Mouse (Mus musculus): ENCODE data around the gene Kansl2. TPM values are rescaled to one million over a fixed set of nuclear protein-coding genes. Genes with fewer than 3 reads are reported as not detected.

Gene Kansl2
- polyA plus RNA-seq, 1 experiment, result 55.7 TPM

GRCm38 (mm10) chr15:98509387-98509786, 24.7 kb downstream of the Kansl2 start:
- Histone ChIP-seq H3K4me3 (ENCODE audit: insufficient read depth, low read length) (no peak overlapping the region), H3K4me1 (ENCODE audit: control insufficient read depth, insufficient read depth, low read length) (peaks cover 2% of the 10 kb centered on the region; the same call in 1 of the 2 replicates), H3K27ac (ENCODE audit: insufficient read depth, low read length) (no peak overlapping the region)
- TF ChIP-seq POLR2A (IDR thresholded peaks at IDR 0.05; ENCODE audit: extremely low read depth, insufficient read depth, low read length) (no peak), CTCF (IDR thresholded peaks at IDR 0.05; ENCODE audit: extremely low read depth, insufficient read depth, low read length) (no peak)

DNA sequence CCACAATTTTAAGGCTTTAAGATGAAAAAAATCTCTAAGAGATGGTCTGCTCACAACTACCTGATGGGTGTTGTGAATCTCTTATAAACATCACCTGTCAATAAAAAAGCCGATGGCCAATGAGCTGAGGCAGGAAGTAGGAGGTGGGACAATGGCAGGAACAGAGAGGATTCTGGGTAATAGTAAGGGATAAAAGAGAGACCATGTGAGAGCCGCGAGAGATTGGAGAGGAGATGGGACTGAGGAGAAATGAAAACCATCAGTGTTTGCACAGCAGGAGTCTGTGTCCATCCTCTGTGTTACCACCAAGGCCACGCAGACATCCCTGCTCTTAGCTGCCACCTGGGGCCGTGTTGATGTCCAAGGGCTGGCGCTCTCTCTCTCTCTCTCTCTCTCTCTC, 26.7 kb downstream of the Kansl2 start:
- Histone ChIP-seq H3K4me1 (ENCODE audit: control insufficient read depth, insufficient read depth, low read length) (no peaks in the 10 kb centered on the region), H3K27ac (ENCODE audit: insufficient read depth, low read length) (no peak overlapping the region)
- TF ChIP-seq CTCF (IDR thresholded peaks at IDR 0.05; ENCODE audit: extremely low read depth, insufficient read depth, low read length), result no peak
- no peak for TF ChIP-seq POLR2A (IDR thresholded peaks at IDR 0.05; ENCODE audit: extremely low read depth, insufficient read depth, low read length)

DNA sequence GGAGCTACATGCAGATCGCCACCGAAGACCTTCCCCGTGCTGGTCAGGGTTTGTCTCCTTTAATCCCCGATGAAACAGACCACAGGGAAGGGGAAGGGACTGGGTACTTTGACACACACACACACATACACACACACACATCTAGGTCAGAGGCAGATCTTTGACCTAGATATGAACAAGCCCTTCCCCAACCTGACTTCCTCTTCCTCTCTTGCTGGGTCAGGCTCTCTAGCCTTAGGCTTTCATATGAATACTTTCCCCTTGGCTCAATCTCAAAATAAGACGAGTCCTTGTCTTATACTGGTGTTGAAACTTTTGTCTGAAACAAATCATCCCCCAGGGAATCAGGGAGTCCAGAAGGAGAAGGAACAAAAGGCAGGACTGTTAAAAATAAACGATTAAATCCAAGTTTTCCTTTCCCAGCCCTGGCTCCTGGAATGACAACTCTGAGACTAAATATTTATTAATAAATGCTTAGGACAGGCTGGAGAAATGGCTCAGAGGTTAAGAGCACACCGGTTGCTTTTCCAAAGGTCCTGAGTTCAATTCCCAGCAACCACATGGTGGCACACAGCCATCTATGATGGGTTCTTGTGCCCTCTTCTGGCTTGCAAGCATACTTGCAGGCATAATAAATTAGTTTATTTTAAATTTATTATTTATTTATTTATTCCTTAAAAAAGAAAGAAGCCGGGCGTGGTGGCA, 27.7 kb downstream of the Kansl2 start:
- Histone ChIP-seq H3K4me1 (ENCODE audit: control insufficient read depth, insufficient read depth, low read length) (no peaks in the 10 kb centered on the region), H3K27ac (ENCODE audit: insufficient read depth, low read length) (no peak overlapping the region), H3K4me3 (ENCODE audit: insufficient read depth, low read length) (no peak overlapping the region)
- TF ChIP-seq POLR2A (IDR thresholded peaks at IDR 0.05; ENCODE audit: extremely low read depth, insufficient read depth, low read length), result no peak
- no peak for TF ChIP-seq CTCF (IDR thresholded peaks at IDR 0.05; ENCODE audit: extremely low read depth, insufficient read depth, low read length)

More for the DNA sequence above, 26.7 kb downstream of the Kansl2 start:
- H3K4me3 ChIP-seq (ENCODE audit: insufficient read depth, low read length), result no peak overlapping the region

DNA sequence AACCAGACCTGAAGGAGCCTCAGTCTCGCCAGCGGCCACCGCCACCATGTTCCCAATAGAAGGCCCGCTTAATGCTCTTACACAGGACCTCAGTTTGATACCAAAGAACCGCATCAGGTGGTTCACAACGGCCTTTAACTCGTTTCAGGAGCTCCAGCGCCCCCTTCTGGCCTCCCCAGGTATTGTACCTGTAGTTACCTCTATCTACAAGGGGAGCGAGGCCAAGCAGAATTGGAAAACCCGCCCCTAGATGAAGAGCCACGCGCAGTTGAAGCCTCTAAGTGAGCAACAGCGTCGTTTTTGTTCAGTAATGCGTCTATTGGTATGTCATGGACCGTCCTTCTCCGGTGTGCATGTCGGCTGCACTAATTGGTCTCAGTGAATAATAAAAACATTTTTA, 29.6 kb downstream of the Kansl2 start:
- Histone ChIP-seq H3K4me3 (ENCODE audit: insufficient read depth, low read length) (no peak overlapping the region), H3K4me1 (ENCODE audit: control insufficient read depth, insufficient read depth, low read length) (no peaks in the 10 kb centered on the region), H3K27ac (ENCODE audit: insufficient read depth, low read length) (no peak overlapping the region)
- TF ChIP-seq CTCF (IDR thresholded peaks at IDR 0.05; ENCODE audit: extremely low read depth, insufficient read depth, low read length) (peak; percentile 68), POLR2A (IDR thresholded peaks at IDR 0.05; ENCODE audit: extremely low read depth, insufficient read depth, low read length) (no peak)

DNA sequence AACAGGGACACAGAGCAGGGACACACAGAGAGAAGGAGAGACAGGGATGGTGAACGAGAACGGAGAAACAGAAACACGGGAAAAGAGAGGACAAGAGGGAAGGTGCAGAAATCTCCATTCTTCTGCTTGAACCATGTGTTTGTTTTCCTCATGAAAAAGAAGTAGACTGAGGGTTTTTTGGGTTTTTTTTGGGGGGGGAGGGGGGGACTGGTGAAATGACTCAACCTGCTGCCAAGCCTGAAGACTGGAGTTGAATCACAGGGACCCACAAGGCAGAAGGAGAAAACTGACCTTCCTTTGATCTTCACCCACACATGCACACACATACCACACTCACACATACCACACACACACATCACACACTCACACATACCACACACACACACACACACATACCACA, 30.7 kb downstream of the Kansl2 start:
- Histone ChIP-seq H3K27ac (ENCODE audit: insufficient read depth, low read length) (no peak overlapping the region), H3K4me3 (ENCODE audit: insufficient read depth, low read length) (no peak overlapping the region), H3K4me1 (ENCODE audit: control insufficient read depth, insufficient read depth, low read length) (no peaks in the 10 kb centered on the region)
- TF ChIP-seq POLR2A (IDR thresholded peaks at IDR 0.05; ENCODE audit: extremely low read depth, insufficient read depth, low read length), result no peak
- TF ChIP-seq CTCF (IDR thresholded peaks at IDR 0.05; ENCODE audit: extremely low read depth, insufficient read depth, low read length), result no peak

DNA sequence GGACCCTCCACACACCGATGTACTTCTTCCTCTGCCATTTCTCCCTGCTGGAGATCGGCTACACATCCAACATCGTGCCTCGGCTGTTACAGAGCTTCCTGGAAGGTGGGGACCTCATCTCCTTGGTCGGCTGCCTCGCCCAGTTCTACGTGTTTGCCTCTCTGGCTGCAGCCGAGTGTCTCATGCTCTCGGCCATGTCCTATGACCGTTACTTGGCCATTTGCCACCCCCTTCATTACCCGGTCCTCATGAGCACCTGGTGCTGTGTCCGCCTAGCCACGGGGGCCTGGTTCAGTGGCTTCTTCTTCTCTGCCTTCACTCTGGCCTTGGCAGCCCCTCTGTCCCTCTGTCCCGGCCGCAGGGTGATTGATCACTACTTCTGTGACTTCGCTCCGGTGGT, 36.4 kb downstream of the Kansl2 start:
- TF ChIP-seq CTCF (IDR thresholded peaks at IDR 0.05; ENCODE audit: extremely low read depth, insufficient read depth, low read length), result no peak
- TF ChIP-seq POLR2A (IDR thresholded peaks at IDR 0.05; ENCODE audit: extremely low read depth, insufficient read depth, low read length), result no peak
- Histone ChIP-seq H3K27ac (ENCODE audit: insufficient read depth, low read length) (no peak overlapping the region), H3K4me1 (ENCODE audit: control insufficient read depth, insufficient read depth, low read length) (no peaks in the 10 kb centered on the region), H3K4me3 (ENCODE audit: insufficient read depth, low read length) (no peak overlapping the region)

DNA sequence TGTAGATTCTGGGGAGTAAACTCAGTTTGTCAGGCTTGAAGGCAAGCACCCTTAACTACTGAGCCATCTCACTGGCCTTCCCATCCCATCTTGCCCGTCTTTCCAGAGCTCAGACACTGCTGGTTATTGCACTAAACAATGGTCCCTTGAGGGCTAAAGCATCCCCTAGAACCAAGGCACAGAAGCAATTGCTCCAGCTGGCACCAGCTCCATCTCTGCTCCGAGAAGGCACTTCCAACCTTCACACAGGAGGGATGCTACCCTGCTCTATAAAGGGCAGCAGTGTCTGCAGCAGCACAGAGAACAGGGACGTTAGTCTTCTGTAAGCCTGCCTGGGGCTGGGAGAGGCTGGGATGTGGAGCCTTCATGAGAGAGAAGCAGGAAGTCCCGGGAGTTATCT, 42.0 kb downstream of the Kansl2 start, which contains the start of gene Olfr279:
Gene Olfr279, plus strand, starts transcription at position 301 of the 400 bp plus-strand sequence.
- no peaks in the 10 kb centered on the region for H3K4me1 ChIP-seq (ENCODE audit: control insufficient read depth, insufficient read depth, low read length)
- no peak within 1 kb of the TSS for H3K27ac ChIP-seq (ENCODE audit: insufficient read depth, low read length)
- TF ChIP-seq POLR2A (IDR thresholded peaks at IDR 0.05; ENCODE audit: extremely low read depth, insufficient read depth, low read length) (no peak), CTCF (IDR thresholded peaks at IDR 0.05; ENCODE audit: extremely low read depth, insufficient read depth, low read length) (no peak)
- no peak within 1 kb of the TSS for H3K4me3 ChIP-seq (ENCODE audit: insufficient read depth, low read length)

GRCm38 (mm10) chr15:98491332-98491731, 42.7 kb downstream of the Kansl2 start:
- Histone ChIP-seq H3K4me1 (ENCODE audit: control insufficient read depth, insufficient read depth, low read length) (no peaks in the 10 kb centered on the region), H3K27ac (ENCODE audit: insufficient read depth, low read length) (no peak overlapping the region), H3K4me3 (ENCODE audit: insufficient read depth, low read length) (no peak overlapping the region)
- no peak for TF ChIP-seq POLR2A (IDR thresholded peaks at IDR 0.05; ENCODE audit: extremely low read depth, insufficient read depth, low read length)
- no peak for TF ChIP-seq CTCF (IDR thresholded peaks at IDR 0.05; ENCODE audit: extremely low read depth, insufficient read depth, low read length)

DNA sequence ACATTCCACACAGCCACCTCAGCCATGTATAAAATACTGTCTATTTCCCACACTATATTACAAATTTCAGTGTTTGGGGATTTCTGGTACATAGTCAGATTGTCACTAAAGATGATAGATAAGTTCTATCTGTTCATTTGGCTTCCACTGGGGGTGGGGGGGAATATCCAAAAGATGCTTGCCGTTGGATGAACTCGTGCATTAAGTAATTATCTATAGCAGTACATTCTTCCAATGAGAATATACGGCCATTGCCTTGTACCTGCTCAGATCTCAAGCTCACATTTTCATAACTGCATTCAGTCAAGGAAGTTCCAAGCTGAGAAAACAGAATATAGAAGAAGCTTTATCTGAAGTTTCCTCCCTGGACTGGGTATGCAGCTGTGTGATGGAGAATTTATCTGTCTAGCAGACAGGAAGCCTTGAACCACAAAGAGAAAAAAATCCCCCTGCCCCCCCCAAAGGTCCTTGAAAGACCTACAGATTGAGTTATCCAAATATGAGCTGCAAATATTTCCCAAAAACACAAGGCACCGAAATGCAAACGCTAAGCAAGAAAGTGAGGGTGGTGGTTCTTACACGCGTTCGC, 47.5 kb downstream of the Kansl2 start:
- Histone ChIP-seq H3K27ac (ENCODE audit: insufficient read depth, low read length) (no peak overlapping the region), H3K4me1 (ENCODE audit: control insufficient read depth, insufficient read depth, low read length) (no peaks in the 10 kb centered on the region), H3K4me3 (ENCODE audit: insufficient read depth, low read length) (no peak overlapping the region)
- no peak for TF ChIP-seq CTCF (IDR thresholded peaks at IDR 0.05; ENCODE audit: extremely low read depth, insufficient read depth, low read length)
- TF ChIP-seq POLR2A (IDR thresholded peaks at IDR 0.05; ENCODE audit: extremely low read depth, insufficient read depth, low read length), result no peak
